Mouse (Mus musculus): ENCODE data around the gene Lyrm4.

Gene Lyrm4

DNA sequence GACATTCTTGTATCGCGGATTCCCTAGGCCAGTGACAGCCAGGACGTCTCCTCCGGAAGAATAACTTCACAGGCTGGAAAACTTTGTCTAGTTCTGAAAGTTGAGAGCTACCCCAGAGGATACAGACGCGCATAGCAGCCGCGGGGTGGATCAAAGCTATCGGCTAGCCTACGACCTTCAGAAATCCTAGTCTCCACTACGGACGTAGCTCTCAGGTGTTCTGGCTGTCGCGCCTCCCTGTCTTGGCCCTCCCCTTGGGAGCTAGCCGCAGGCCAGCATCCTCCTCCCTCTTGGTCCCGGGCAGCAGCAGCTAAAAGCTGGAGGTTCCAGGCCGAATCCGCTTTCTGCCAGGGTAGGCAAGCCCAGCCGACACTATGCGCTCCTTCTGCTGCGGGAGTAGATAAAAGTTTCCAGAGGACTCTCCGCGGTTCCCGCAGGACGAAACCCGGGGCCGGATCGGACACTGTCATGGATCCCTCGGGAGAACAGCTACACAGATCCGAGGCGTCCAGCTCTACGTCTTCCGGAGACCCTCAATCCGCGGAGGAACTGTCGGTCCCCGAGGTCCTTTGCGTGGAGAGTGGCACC, 149.1 kb downstream of the Lyrm4 start:
- POLR2A ChIA-PET = interaction anchor here in 3 of 4 experiments (0.6 to 2.4 kb wide), 32 partner anchors 8 to 1094 kb away, joined by 3 to 9 read pairs (median 4); partner anchors contain the start of genes Fars2 (in 2 of the 3), Lyrm4 (in 2 of the 3), Nrn1 (in 1 of the 3) and Rpp40 (in 1 of the 3)

DNA sequence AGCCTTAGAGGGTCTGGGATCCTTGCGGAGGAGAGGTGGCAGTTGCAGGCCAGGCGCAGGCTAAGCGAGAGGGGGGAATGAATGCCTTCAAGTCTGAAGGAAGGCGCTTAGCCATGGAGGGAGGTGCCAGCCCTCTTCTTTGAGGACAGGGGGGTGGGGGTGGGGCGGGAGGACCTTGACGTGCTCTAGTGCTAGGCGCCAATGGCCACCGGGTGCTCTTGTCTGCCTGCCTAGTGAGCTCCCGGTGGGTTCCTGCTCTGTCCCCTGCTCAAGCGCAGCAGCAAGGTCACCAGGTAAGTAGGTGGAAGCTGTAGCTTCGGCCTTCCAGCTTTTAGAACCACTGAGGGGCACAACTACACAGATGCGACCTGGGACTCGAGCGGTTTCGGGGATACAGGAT, 149.6 kb downstream of the Lyrm4 start:
- CTCF ChIA-PET = interaction anchor here in 3 of 4 experiments (1.2 to 2.6 kb wide), 6 partner anchors 20 to 848 kb away, joined by 3 to 15 read pairs (median 4); no protein-coding TSS in a partner anchor
- POLR2A ChIA-PET = interaction anchor here in 3 of 4 experiments (0.8 to 2.4 kb wide), 20 partner anchors 9 to 767 kb away, joined by 3 to 9 read pairs (median 5); partner anchors contain the start of genes Fars2 (in 1 of the 3), Lyrm4 (in 1 of the 3), Nrn1 (in 1 of the 3) and Rpp40 (in 1 of the 3)

More for the DNA sequence above, 149.1 kb downstream of the Lyrm4 start:
- CTCF ChIA-PET = interaction anchor here in 3 of 4 experiments (0.6 to 2.6 kb wide), 9 partner anchors 20 to 848 kb away, joined by 3 to 15 read pairs (median 4); no protein-coding TSS in a partner anchor

DNA sequence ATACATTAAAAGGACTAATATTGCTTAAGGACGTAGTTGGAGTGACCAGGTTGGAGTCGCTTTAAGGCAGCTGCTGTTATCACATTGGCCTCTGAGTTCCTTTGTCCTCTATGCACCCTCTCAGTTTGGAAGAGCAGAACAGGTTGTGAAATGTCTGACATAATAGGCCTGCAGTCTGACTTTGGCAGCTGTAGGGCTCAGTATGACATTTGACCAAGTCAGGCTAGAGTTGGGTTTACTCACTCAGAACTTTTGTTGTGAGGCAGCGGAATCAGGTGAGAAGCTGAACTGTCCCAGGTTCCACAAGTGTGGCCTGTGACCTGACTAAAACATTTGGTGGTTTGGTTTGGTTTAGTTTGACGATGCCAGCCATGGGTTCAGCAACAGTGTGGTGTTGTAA, 153.7 kb downstream of the Lyrm4 start:
- CTCF ChIA-PET = interaction anchor here in 3 of 4 experiments (0.6 to 0.7 kb wide), 3 partner anchors 18 to 71 kb away, joined by 3 to 5 read pairs (median 3); no protein-coding TSS in a partner anchor

DNA sequence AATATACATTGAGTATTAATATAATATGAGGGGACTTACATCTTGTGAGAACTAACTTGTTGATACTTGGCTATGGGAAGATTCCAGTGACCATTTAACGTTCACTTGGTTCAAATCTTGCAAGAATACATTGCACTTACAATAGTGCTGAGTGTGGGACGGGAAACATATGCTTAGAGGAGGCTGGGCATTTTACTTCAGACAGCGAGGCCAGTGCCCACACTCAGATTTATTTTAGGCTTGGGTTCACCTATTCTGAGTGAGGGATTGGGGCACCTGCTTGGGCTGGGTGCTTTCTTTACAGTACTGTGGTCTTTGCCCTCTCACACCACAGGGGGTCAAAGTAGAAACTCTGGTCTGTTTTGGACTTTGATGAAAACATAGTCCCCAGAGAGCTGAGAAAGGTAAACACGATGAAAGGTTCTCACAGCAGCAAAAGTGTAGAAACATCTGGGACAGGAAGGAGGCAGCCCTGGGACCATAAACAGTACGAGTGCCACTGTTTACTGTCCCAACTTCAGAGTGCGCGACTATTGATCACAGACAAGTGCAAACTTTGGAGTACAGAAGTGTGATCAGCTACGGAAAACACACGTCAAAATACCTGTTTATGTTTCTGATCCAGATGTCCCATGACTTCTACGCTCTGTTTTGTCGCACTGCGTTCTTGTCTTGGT, 157.8 kb downstream of the Lyrm4 start:
- ChIA-PET POLR2A (no interaction called here), CTCF (interaction anchor here in 2 of 4 experiments (0.6 to 1.5 kb wide), 2 partner anchors 12 kb away, joined by 3 to 5 read pairs; no protein-coding TSS in a partner anchor)

More for the DNA sequence above, 153.7 kb downstream of the Lyrm4 start:
- POLR2A ChIA-PET = interaction anchor here in 1 of 4 experiments (0.6 to 1.5 kb wide), 2 partner anchors 12 to 695 kb away, joined by 3 to 4 read pairs; no protein-coding TSS in a partner anchor

DNA sequence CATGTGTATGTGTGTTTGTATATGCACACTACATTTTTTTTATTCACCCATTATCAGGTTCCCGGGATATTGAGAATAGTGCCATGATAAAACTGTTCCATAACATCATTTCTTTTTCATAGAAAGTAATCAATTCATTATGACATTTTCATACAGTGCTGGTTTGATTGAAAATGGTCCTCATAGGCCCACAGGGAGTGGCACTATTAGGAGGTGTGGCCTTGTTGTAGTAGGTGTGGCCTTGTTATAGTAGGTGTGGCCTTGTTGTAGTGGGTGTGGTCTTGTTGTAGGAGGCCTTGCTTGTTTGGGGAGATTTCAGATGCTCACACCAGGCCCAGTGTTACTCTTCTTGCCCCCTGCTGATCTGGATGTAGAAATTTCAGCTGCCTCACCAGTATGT, 158.8 kb downstream of the Lyrm4 start, which contains the start of gene Ppp1r3g:
Gene Ppp1r3g, plus strand, starts transcription at position 301 of the 400 bp plus-strand sequence.
- POLR2A ChIA-PET = no interaction called here
- CTCF ChIA-PET = no interaction called here

DNA sequence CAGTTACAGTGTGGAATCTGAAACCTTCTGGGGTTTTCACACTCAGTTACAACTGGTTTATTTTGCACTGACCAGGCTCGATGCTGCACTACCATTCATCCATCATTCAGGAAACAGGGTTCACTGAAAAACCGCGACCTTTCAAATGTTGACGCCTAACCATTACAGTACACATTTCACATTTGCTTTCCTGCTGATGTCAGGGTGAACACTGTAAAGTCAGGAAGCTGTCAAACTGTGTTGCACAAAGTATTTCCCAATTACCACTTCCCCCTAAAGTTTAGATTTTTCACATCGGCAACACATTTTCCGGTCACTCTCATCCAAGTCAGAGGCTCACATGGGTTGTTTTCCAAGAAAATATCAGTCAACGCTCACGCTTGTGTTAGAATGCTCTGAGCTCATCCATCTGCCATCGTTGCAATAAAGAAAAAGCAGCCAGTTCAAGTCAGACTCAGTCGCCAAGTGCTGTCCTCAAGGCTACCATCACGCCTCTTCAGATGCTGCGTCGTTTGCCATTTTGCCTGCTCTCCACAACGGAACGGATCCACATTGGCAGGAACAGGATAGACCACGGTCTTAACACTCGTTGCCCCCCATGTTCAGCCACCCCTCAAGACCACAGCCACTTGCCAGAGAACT, 167.4 kb downstream of the Lyrm4 start:
- CTCF ChIA-PET = interaction anchor here in 1 of 4 experiments (0.6 kb wide), 1 partner anchor 1040 kb away, joined by 3 read pairs; no protein-coding TSS in a partner anchor
- POLR2A ChIA-PET = no interaction called here

DNA sequence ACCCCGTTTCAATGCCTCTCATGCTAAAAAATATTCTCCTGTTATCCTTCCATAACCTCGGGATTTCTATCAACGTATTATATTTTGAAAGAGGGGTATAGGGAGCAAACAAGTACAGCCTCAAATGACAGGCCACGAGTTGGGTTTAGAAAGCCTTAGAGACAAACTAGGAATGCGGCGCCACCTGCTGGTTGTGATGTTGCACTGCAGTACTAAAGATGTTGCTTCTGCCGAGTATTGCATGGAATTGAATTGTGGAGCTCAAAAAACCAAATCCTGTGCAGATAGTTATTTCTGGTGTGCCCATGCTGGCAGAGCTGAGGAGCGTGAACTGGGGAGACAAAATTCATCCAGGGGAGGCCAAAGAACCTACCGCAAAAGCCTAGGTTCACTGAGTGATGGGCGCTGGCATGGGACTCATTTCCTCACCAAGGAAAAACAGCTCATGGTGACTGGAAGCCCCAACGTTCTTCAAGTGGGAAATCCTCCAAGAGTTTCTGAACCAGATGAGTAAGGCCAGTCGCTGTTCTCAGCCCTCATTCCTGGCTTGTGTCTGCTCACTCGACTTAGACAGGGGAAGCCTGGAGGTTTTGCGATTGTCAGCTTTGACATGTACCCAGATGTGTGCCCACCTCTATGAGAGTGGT, 169.8 kb downstream of the Lyrm4 start:
- ChIA-PET CTCF (interaction anchor here (0.5 to 2.5 kb wide), 41 partner anchors 8 to 1211 kb away, joined by 3 to 15 read pairs (median 4); no protein-coding TSS in a partner anchor), POLR2A (interaction anchor here in 3 of 4 experiments (0.5 to 2.5 kb wide), 7 partner anchors 9 to 470 kb away, joined by 3 to 8 read pairs (median 3); no protein-coding TSS in a partner anchor)

DNA sequence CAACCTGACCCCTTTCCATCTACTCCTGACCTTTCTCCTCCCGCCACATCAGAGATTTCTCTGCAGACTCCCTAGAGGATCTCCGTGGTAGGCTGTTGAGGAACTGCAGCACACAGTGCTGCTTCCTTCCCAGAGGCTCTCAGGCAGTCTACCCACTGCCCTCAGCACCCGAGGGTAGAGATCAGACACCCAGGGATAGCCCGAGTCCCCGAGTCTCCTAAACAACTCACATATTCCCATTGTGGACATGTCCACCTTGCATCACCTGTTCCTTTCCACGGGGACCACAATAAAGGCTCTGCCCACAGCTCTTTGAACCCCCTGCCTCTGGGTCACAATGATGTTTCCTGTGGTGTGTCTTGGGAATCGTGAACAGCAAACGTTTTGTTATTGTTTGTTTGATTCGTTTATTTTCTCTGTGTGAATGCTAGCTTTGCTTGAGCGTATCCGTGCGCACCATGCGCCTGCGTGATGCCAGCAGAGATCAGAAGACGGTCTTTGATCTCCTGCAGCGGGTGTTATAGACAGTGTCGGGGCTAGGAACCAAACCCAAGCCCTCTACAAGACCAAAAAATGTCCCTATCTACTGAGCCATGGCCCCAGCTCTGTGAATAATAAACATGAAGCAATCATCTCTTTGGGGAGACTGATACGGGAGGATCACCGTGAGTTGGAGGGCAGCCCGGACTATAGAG, 170.5 kb downstream of the Lyrm4 start:
- CTCF ChIA-PET = interaction anchor here (0.5 to 2.5 kb wide), 31 partner anchors 8 to 1754 kb away, joined by 3 to 15 read pairs (median 3); no protein-coding TSS in a partner anchor
- POLR2A ChIA-PET = interaction anchor here in 2 of 4 experiments (0.6 to 2.5 kb wide), 7 partner anchors 9 to 189 kb away, joined by 3 to 8 read pairs (median 3); no protein-coding TSS in a partner anchor

DNA sequence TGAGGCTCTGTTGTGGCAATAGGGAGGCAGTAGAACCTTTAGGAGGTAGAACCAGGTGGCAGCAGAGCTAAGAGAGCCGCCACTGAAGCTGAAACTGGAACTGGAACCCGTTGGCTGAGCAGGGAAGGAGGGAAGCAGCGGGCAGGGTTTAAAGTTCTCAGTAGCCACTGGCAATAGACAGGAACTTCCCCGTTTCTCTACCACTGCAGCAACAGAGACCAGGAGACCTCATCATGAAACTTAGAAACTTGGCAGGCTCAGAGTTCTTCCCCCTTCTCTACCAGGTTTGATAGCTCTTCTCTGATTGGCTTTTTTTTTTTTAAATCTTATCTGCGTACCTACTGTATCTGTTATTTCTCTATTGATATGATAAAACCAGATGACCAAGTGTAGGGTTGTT, 176.4 kb downstream of the Lyrm4 start:
- ChIA-PET CTCF (interaction anchor here in 2 of 4 experiments (0.6 to 1.0 kb wide), 3 partner anchors 54 to 1199 kb away, joined by 3 to 5 read pairs (median 4); no protein-coding TSS in a partner anchor), POLR2A (interaction anchor here in 1 of 4 experiments (0.8 to 1.3 kb wide), 2 partner anchors 36 to 301 kb away, joined by 3 to 4 read pairs; no protein-coding TSS in a partner anchor)

DNA sequence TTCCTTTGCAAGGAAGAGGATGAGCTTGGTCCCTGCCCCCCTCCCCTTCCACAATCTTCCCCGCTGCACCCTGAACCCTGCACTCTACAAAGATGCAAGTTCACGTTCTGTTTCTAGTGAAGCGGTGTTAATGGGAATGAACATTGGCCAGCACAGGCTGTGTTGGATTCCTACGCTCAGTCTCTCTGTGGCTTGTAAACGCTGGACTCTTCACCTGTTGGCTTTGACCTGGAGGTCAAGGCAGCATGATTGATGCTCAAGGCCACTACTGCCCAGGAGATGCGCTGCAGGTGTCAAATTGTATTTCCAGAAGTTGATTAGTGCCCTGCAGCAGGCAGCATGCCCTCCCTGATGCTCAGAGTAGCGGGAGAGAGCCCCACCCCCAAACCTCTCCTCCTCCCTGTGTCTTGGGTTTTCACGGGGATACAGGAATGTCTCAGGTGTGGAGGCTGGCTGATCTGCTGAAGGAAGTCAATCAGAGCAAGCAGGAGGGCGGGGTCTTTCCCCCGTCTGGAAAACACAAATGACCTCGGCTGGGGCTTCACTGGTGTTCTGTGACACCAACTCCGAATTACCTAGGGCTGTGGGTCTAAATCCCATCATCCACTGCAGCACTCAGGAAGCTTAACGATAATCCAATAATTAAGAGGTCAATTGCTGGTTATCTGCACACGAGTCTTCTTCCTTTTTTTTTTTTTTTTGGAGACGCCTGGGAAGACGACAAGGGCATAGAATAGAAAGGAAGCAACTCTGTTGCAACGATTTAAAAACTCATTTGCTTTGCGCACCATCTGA, 177.3 kb downstream of the Lyrm4 start:
- POLR2A ChIA-PET = interaction anchor here in 2 of 4 experiments (0.6 to 0.8 kb wide), 2 partner anchors 9 to 300 kb away, joined by 3 read pairs; no protein-coding TSS in a partner anchor
- CTCF ChIA-PET = interaction anchor here in 2 of 4 experiments (0.8 to 2.6 kb wide), 4 partner anchors 7 to 674 kb away, joined by 3 to 9 read pairs (median 4); no protein-coding TSS in a partner anchor

DNA sequence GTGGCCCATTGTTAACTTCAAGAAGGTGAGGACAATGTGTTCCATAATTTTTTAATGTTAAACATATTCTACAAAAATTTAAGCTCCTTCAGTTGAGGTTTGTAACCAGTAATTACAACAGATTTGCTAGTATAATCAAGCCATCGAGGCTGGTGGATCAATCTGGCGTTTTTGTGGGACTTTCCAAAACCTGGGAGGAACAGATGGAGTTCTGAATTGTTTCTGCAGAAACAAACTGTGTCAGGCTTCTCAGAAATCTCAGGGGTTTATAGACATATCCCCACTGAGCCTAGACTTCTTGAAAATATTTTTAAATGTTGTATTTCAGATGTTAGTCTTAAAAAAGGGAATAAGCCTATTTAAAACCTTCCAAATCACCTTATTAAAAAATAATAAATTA, 179.3 kb downstream of the Lyrm4 start:
- ChIA-PET CTCF (interaction anchor here in 2 of 4 experiments (1.0 to 2.6 kb wide), 2 partner anchors 9 to 10 kb away, joined by 3 to 9 read pairs; no protein-coding TSS in a partner anchor), POLR2A (no interaction called here)

Measured in embryonic stem cell, embryonic (primary cell).